30 mouse cellular contexts compared by ENCODE assay signal in the genomic region with DNA sequence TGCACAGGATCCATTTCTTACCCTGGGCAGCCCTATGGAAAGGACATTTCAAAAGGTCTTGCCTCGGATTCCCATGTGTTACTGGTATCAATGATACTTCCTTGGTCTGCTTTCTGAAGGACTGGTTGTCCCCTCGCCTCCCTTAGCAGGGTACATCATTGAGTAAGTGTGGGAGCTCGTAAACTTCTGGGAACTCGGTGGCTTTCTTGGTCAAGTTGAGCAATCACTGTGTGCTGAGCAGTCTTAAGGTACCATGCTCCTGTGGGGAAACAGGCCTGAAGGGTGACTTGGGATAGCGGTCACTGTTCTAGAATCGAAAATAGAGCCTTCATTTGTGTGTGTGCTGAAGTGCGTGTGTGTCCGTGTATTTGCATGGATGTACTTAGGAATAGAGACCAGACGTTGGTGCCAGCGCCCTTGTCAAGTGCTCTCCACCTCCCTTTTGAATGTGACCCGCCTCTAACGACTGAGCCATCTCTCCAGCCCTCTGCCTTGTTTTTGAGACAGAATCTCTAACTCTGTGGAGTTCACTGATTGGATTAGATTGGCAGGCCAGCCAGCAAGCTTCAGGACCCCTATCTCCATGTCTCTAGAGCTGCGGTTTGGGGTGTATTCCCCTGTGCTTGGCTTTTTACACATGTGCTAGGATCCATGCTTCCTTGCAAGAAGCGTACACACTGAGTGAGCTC. TPM values are rescaled to one million over a fixed set of nuclear protein-coding genes. Genes with fewer than 3 reads are reported as not detected.
DNase-seq lines count a peak whose midpoint lies in the region; ATAC-seq and TF ChIP-seq lines count a peak whose summit lies in the region.
"Had no signal": no experiment of that assay in that cellular context is flagged by ENCODE, and none has a peak within 500 bp of the region (broad histone marks: within the 10 kb centered on the region; RNA-seq: fewer than 3 reads in every experiment).

No protein-coding gene starts in this region.

- no peak for TF ChIP-seq CTCF in lung, postnatal 0 days (IDR thresholded peaks at IDR 0.05)
- TF ChIP-seq CTCF in left cerebral cortex, adult 2 months (IDR thresholded peaks at IDR 0.05): no peak

- 73% methylated on average over 14 of the region's 14 CpGs for WGBS in lung, postnatal 0 days
- 90% methylated on average over 14 of the region's 14 CpGs for WGBS in neural tube, embryonic 15.5 days

- peak; percentile 81 for TF ChIP-seq EP300 in lung, postnatal 0 days (IDR thresholded peaks at IDR 0.05)

- H3K36me3 ChIP-seq in lung, postnatal 0 days (ENCODE audit: insufficient read depth, low read length): 0 out of 2 replicates have a peak, but pooled peaks cover 4% of the 10 kb centered on the region
- peaks cover 22% of the 10 kb centered on the region for H3K36me3 ChIP-seq in neural tube, embryonic 15.5 days
- H3K36me3 ChIP-seq: G1E had no signal

- H3K9me3 ChIP-seq in lung, postnatal 0 days (ENCODE audit: low read length): no peaks in the 10 kb centered on the region
- H3K9me3 ChIP-seq in neural tube, embryonic 15.5 days (replicated peaks): no peaks in the 10 kb centered on the region
- H3K9me3 ChIP-seq: forebrain, embryonic 10.5 days; forebrain, embryonic 13.5 days; G1E; heart, embryonic 10.5 days; heart, embryonic 13.5 days had no signal

- H3K4me1 ChIP-seq in lung, postnatal 0 days (ENCODE audit: insufficient read depth, low read depth, low read length): no peaks in the 10 kb centered on the region
- no peaks in the 10 kb centered on the region for H3K4me1 ChIP-seq in neural tube, embryonic 15.5 days
- H3K4me1 ChIP-seq: forebrain, embryonic 10.5 days had no signal

- no peak overlapping the region for H3K4me2 ChIP-seq in lung, postnatal 0 days (replicated peaks; ENCODE audit: low read depth, low read length)
- H3K4me2 ChIP-seq in neural tube, embryonic 15.5 days: no peak overlapping the region
- H3K4me2 ChIP-seq: forebrain, embryonic 13.5 days; heart, embryonic 13.5 days; hindbrain, embryonic 14.5 days had no signal

- no peak overlapping the region for H3K9ac ChIP-seq in lung, postnatal 0 days (replicated peaks; ENCODE audit: low read depth)
- H3K9ac ChIP-seq in neural tube, embryonic 15.5 days (replicated peaks): no peak overlapping the region
- H3K9ac ChIP-seq: forebrain, embryonic 13.5 days; heart, embryonic 13.5 days; hindbrain, embryonic 14.5 days had no signal

- no peak overlapping the region for H3K4me3 ChIP-seq in lung, postnatal 0 days (ENCODE audit: low read depth, low read length)
- no peak overlapping the region for H3K4me3 ChIP-seq in left cerebral cortex, adult 2 months
- H3K4me3 ChIP-seq in neural tube, embryonic 15.5 days (replicated peaks): no peak overlapping the region
- H3K4me3 ChIP-seq: forebrain, embryonic 10.5 days; forebrain, embryonic 13.5 days; heart, embryonic 10.5 days; heart, embryonic 13.5 days had no signal

- peak; percentile 82 for DNase-seq in heart, adult 11 months
- DNase-seq in heart, adult 9 months (ENCODE audit: low spot score in 2 of 2): no peak
- peak; percentile 25 for DNase-seq in lung, postnatal 0 days (ENCODE audit: low spot score)
- DNase-seq in lung, postnatal 14 days: no peak
- no peak for DNase-seq in left cerebral cortex, adult 2 months (ENCODE audit: extremely low spot score in 1 of 2, low spot score in 2 of 2)
- DNase-seq: adrenal gland, postnatal 10 days; adrenal gland, postnatal 36 days; B cell, adult 2 months; cerebellum, adult 18-20 months; cerebellum, adult 9-10 months; cerebellum, postnatal 14 days; embryo, embryonic 11 days; gastrocnemius, postnatal 10 days; gastrocnemius, postnatal 36 days; heart, adult 18-20 months; heart, postnatal 14 days; heart, postnatal 4 days had no signal

- no peak overlapping the region for H3K27ac ChIP-seq in lung, postnatal 0 days (ENCODE audit: low read length)
- H3K27ac ChIP-seq in left cerebral cortex, adult 2 months: no peak overlapping the region
- no peak overlapping the region for H3K27ac ChIP-seq in neural tube, embryonic 15.5 days (replicated peaks)
- H3K27ac ChIP-seq: forebrain, embryonic 10.5 days; forebrain, embryonic 13.5 days; heart, embryonic 10.5 days; heart, embryonic 13.5 days; hindbrain, embryonic 14.5 days; hindbrain, postnatal 0 days had no signal

- H3K27me3 ChIP-seq in lung, postnatal 0 days (replicated peaks; ENCODE audit: insufficient read depth, low read length): no peaks in the 10 kb centered on the region
- no peaks in the 10 kb centered on the region for H3K27me3 ChIP-seq in neural tube, embryonic 15.5 days (replicated peaks)
- H3K27me3 ChIP-seq: CH12.LX; forebrain, embryonic 13.5 days; heart, embryonic 13.5 days; Patski had no signal

- ATAC-seq in lung, postnatal 0 days: peak; percentile 46; the same call in 1 of the 2 replicates
- peak; percentile 89 for ATAC-seq in megakaryocyte progenitor cell, adult 5-6 weeks (replicated peaks; ENCODE audit: poor library complexity)
- ATAC-seq in neural tube, embryonic 15.5 days (ENCODE audit: low FRiP score): no peak
- ATAC-seq: forebrain, embryonic 13.5 days; forebrain, embryonic 16.5 days; hindbrain, postnatal 0 days; Patski had no signal

- intact Hi-C loops in left cerebral cortex, adult 2 months (cut with DNase I): no loop called here

RNA-seq across cellular contexts. Expression of a gene that starts 43.4 kb away (rescaled TPM):
- 1.8 and 3.9 TPM in 2 replicates for polyA plus RNA-seq in lung, postnatal 0 days (2015; fragmentation: Nextera tagmentation; extraction: Ambion mirVana)
- 1.9 and 2.5 TPM in 2 replicates for total RNA-seq in megakaryocyte progenitor cell, adult 5-6 weeks (2015)
- total RNA-seq in megakaryocyte progenitor cell, adult 5-6 weeks (2017): 1.9 and 2.2 TPM in 2 replicates
- not detected for total RNA-seq in left cerebral cortex, adult 2 months (2021)
- 0.63 and 3.0 TPM in 2 replicates for polyA plus RNA-seq in neural tube, embryonic 15.5 days (2015; fragmentation: Nextera tagmentation; extraction: Ambion mirVana)
- total RNA-seq: heart, adult 18-20 months; heart, postnatal 4 days had no signal
- polyA plus RNA-seq: G1E; hindbrain, embryonic 11.5 days had no signal

Comparison
In these comparisons a context has a peak if more than half of its experiments do, and no peak if none do; other contexts are left out.
1. DNase-seq: peak in heart, adult 11 months (single experiment) and lung, postnatal 0 days (single experiment); none in heart, adult 9 months (0 of 2), lung, postnatal 14 days (single experiment) and left cerebral cortex, adult 2 months (0 of 2).